Mouse (Mus musculus) naive thymus-derived CD4-positive, alpha-beta T cell, adult 2 months (primary cell): ENCODE measurements around the gene Pde3a.

Experiments used
- DNase-seq: peaks from one replicate; pipeline ENCODE4 v3.0.0-alpha.2; 2011; ENCODE audit warnings: low read depth

The Pde3a gene

DNA sequence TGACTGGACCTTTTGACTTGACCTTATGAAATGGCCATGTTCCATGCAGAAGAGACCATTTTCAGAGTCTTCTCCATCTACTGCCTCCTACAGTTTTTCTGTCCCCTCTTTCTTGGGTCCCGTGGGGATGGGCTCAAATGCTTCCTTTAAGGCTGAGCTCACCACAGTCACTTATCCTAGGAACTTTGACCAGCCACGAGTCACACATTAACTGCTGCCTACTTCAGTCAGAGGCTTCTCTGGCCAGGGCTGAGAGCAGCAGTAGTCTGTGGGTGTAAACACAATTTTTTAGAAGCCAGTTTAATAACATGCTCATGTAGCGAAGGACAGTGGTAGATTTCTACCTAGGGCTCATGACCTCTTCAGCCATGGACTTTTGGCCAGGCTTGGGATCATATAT is 79.0 kb downstream of the Pde3a start:
- DNase-seq: no peak

DNA sequence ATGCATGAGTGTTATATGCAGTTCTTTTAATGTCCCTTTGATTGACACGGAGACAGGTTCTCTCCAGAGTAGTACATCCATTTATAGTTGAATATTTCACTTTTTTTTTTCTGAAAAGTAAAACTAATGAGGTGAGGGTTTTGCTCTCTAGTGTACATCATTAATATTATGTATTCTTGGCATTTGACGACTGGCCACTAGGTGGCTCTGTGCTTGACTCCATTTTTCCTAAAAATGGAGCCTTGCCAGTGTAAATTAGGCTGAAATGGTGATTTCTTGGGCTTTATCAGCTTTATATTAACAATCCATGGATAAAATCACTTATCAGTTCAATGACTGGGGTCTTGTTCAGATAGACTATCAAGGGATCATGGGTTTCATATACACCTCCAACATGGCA is 82.4 kb downstream of the Pde3a start:
- DNase-seq: no peak

GRCm38 (mm10) chr6:141332613-141333165 is 83.6 kb downstream of the Pde3a start:
- DNase-seq: no peak

- no peak for DNase-seq
These were observed 84.2 kb downstream of the Pde3a start for GRCm38 (mm10) chr6:141333245-141333644.

- DNase-seq: no peak
These were observed 86.8 kb downstream of the Pde3a start for GRCm38 (mm10) chr6:141335878-141336277.

GRCm38 (mm10) chr6:141336438-141336837 is 87.4 kb downstream of the Pde3a start:
- DNase-seq: no peak

DNA sequence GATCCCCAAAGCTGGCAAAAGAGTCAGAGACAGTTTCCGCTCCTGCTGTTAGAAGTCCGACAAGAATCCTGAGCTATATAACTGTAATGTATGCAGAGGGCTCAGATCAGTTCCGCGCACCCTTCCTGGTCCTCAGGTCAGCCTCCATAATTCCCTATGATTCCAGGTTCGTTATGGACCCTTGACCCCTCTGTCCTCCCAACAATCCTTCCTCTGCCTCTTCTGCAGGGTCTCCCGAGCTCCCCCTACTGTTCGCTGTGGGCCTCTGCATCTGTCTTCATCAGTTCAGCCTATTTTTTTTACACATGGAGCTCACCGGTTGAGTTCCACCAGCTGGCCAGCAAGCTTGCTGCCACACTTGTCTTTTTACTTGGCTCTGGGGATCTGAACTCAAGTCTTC is 88.6 kb downstream of the Pde3a start:
- DNase-seq: peak; percentile 1

- no peak for DNase-seq
These were observed 92.3 kb downstream of the Pde3a start for GRCm38 (mm10) chr6:141341385-141341784.

- no peak for DNase-seq
These were observed 98.8 kb downstream of the Pde3a start for GRCm38 (mm10) chr6:141347870-141348269.

DNA sequence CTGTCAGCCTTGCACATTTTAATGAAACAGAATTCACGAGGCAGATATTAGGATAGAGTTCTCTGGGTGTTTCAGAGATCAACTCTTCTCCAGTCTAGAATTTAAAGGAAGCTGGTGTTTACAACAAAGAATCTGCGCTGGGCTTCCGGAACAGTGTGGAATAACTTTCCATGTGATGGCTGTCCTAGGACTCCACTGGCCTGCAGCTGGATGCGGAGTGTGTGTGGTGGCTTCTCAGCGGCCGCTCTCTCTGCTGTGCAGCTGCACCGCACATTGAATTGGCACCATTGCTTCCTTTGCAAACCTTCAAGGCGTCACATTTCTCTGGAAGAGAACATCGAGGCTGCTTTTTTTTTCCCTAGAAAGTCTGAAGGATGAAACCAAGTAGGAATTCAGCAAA is 99.5 kb downstream of the Pde3a start:
- no peak for DNase-seq

DNA sequence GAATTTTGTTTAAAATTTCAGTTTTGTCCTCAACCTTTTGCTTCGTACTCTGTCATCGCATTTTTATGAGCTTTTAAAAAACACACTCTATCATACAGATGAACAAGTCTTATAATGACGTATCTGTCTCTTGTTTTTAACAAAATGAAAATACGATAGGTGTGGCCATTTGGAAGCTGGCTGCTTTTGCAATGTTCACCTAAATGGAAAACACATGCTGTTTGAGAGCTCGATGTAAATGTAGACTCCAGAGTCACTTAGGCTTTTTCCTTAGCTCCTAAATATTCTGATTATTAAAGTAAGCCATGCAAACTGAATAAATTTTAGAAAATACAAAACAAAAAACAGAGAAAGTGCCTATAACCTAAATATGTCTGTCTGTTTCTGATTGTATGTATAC is 101.2 kb downstream of the Pde3a start:
- DNase-seq: no peak

DNA sequence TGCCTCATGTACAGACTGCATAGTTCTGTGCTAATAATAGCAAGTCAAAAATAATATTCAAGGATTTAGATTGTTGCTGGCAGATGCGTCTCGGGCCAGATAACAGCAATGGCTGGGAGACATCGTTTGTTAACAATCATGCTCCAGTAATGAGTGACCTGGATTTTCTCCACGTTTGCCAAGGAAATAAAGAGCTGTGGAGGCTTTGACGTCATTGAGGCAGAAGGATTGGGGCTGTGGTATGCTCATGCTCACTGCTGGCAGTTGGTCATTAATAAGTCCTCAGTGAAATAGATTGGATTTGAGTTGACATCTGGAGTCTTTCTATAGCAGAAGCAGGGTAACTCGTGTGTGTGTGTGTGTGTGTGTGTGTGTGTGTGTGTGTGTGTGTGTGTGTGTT is 103.2 kb downstream of the Pde3a start:
- DNase-seq: no peak

GRCm38 (mm10) chr6:141363664-141364063 is 114.6 kb downstream of the Pde3a start:
- no peak for DNase-seq

DNA sequence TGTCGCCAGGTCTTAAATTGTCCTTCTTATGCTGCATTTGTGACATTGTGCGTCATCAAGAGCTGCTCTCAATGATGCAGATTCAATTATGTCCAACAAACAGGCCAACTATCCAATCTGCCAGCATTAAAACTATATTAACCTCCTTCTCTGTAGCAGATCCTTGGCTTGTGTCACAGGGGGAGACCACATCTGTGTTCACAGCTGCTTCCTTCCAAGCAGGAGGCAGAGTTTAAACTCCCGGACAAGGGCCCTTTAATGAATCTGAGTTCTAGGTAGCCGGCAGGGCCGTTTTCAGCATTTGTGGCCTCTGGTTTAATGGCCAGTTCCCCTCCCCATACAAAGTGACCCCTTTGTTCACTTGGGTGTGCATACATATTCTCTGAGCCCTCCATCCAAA is 118.0 kb downstream of the Pde3a start:
- DNase-seq: no peak

GRCm38 (mm10) chr6:141372697-141373096 is 123.6 kb downstream of the Pde3a start:
- DNase-seq: no peak

DNA sequence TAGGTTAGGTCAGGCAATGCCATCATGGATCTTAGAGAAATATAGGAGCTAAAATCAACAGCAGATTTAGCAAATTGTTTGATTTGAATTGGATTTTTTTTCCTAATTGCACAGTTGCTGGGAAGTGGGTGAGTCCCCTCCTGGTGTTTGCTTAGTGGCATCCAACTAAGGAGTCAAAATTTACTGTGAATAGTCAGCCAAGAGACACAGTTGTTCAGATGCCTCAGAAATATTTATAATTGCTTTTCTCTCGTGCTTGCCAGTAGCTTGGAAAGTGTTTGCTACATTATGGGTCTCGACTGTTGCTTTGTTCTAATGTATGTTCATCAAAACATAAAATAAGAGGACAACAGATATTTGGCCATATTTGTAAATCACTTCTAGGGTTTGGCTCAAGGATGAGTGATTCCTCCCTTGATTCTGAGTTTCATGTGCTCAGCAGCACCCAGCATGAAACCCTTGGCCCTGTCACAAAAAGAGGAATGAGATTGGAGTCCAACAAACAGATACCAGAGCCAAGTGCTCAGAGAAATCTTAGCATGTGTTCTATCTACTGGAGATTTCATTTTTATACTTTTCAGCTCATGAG is 125.5 kb downstream of the Pde3a start:
- no peak for DNase-seq

DNA sequence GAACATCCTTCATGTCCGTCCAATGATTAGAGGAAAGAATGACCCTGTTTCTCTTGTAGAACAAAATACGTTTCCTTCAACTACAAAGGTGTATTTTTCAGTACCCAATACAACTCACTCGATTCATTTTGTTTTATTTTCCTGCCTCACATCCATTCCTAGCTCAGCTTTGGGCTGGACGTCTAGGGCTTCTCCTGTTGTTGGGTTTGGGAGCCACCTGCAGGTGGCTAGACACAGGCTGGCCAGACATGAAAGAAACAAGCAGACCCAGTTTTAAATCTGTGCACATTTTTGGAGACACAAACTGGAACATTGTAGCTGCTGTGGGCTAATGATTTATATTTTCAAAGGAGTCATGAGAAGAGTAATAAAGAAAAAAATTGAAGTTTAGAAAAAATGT is 126.1 kb downstream of the Pde3a start:
- no peak for DNase-seq

GRCm38 (mm10) chr6:141380927-141381326 is 131.9 kb downstream of the Pde3a start:
- DNase-seq: no peak

DNA sequence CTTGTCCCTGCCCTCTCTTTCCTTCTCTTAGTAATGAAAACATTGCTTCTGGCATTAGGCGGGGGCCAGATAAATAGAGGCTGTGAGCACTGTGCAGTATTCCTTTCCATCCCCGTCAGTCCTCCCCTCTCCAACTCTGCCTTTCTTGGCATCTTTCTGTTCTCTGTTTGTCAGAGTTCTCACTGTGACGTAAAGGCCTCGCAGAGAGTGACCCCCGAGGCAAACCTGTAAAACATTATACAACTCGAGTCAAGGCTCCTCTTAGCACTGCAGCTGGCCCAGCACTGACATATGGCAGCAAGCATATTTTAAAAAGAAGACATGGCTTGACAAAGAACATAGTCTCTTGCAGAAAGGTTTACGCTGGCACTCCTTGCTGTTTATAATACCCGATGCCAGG is 132.4 kb downstream of the Pde3a start:
- DNase-seq: no peak

DNA sequence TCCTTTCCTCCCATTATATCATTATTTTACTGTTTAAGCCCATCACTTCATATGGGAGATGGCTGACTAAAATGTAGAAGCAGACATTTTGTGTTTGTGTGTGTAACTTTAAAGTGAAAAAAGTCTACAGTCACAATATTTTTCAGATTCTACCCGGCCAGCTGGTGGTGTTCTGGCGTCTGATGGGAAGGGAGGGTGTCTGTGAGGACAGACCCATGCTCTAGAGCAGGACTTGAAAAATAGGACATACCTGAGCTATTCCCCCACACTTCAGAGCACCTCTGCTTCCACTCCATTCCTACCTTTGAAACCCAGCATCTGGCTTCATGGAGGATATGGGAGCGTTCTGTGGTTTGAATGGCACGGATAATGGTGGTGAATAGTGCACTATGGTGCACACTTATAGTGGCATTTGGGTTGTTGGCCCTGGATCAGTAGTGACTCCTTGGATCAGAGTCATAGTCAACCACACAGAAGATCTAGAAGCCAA is 132.9 kb downstream of the Pde3a start:
- no peak for DNase-seq

- no peak for DNase-seq
These were observed 139.0 kb downstream of the Pde3a start for GRCm38 (mm10) chr6:141388104-141388503.

- no peak for DNase-seq
These were observed 146.9 kb downstream of the Pde3a start for GRCm38 (mm10) chr6:141395926-141396325.

GRCm38 (mm10) chr6:141399411-141399810 is 150.3 kb downstream of the Pde3a start:
- no peak for DNase-seq

GRCm38 (mm10) chr6:141403943-141404342 is 154.9 kb downstream of the Pde3a start:
- DNase-seq: no peak
